Mouse (Mus musculus) heart, embryonic 10.5 days (tissue): ENCODE data around the gene Ocln. TPM values are rescaled to one million over a fixed set of nuclear protein-coding genes. Genes with fewer than 3 reads are reported as not detected.

Source experiments
- DNase-seq: peaks from one replicate; pipeline ENCODE4 v3.0.0-alpha.2; 2017; ENCODE audit warnings: low spot score
- H3K27ac ChIP-seq: fragments of 300-500 bp; sonication (generic); 2 replicates; pipeline ENCODE4 v1.5.1; 2016; ENCODE audit warnings: mild to moderate bottlenecking
- H3K27me3 ChIP-seq: fragments of 300-500 bp; sonication (generic); 2 replicates; pipeline ENCODE4 v1.6.1; 2016; ENCODE audit warnings: mild to moderate bottlenecking; ENCODE audit not compliant: poor library complexity, insufficient read depth, severe bottlenecking
- H3K36me3 ChIP-seq: fragments of 300-500 bp; sonication (generic); 2 replicates; pipeline ENCODE4 v1.6.1; 2016; ENCODE audit warnings: mild to moderate bottlenecking, moderate library complexity
- H3K4me1 ChIP-seq: fragments of 300-500 bp; sonication (generic); 2 replicates; pipeline ENCODE4 v1.6.1; 2016; ENCODE audit warnings: mild to moderate bottlenecking
- H3K4me3 ChIP-seq: fragments of 300-500 bp; sonication (generic); 2 replicates; pipeline ENCODE4 v1.5.1; 2016; ENCODE audit warnings: mild to moderate bottlenecking, moderate library complexity
- H3K9me3 ChIP-seq: fragments of 300-500 bp; sonication (generic); 2 replicates; pipeline ENCODE4 v1.6.1; 2016; ENCODE audit warnings: mild to moderate bottlenecking, moderate library complexity
- WGBS: fragments of 180-500 bp; shearing (Covaris S2); methylation state at CpG from one replicate; pipeline ENCODE4 v1.1.7; 2016; 5-methylcytosine and 5-hydroxymethylcytosine counted together
- polyA plus RNA-seq: library from polyadenylated mRNA; unstranded; fragments of >200 nt; fragmentation: Nextera tagmentation; extraction: Ambion mirVana; gene quantifications from 2 replicates; pipeline ENCODE4 v1.2.1, GENCODE M21; 2016

Ocln gene
- polyA plus RNA-seq, 1 experiment from 2014 or later, result 4.8 TPM

- no peak for DNase-seq
- H3K4me1 ChIP-seq, result no peaks in the 10 kb centered on the region
- no peaks in the 10 kb centered on the region for H3K36me3 ChIP-seq
- 86% methylated on average over 1 of the region's 1 CpGs for WGBS
- H3K9me3 ChIP-seq, result no peaks in the 10 kb centered on the region
- H3K4me3 ChIP-seq, result no peak overlapping the region
- no peak overlapping the region for H3K27ac ChIP-seq
- no peaks in the 10 kb centered on the region for H3K27me3 ChIP-seq
These were observed 103.0 kb downstream of the Ocln start for GRCm38 (mm10) chr13:100449495-100449894.

Other genes with a start within 250 kb of the Ocln start
- 0.18 TPM in 1 of 2 replicates, not detected in the other for gene Naip6, start 235.0 kb downstream of the Ocln start, polyA plus RNA-seq
- not detected in 2 replicates for gene Naip1, start 99.8 kb downstream of the Ocln start, polyA plus RNA-seq
- gene Gtf2h2, start 60.1 kb downstream of the Ocln start, polyA plus RNA-seq, result 58.9 and 73.5 TPM in 2 replicates
- gene Marveld2, start 64.3 kb upstream of the Ocln start, polyA plus RNA-seq, result 3.7 and 5.3 TPM in 2 replicates
- gene Ak6, start 98.3 kb upstream of the Ocln start, polyA plus RNA-seq, result 271 and 304 TPM in 2 replicates
- 24.1 and 25.6 TPM in 2 replicates for gene Rad17, start 98.3 kb upstream of the Ocln start, polyA plus RNA-seq
- 12.4 and 12.8 TPM in 2 replicates for gene Taf9, start 98.9 kb upstream of the Ocln start, polyA plus RNA-seq
- 4.2 and 5.8 TPM in 2 replicates for gene Ccdc125, start 117.0 kb upstream of the Ocln start, polyA plus RNA-seq
- 86.2 and 106 TPM in 2 replicates for gene Cdk7, start 178.2 kb upstream of the Ocln start, polyA plus RNA-seq
- gene Mrps36, start 191.9 kb upstream of the Ocln start, polyA plus RNA-seq, result 202 and 238 TPM in 2 replicates
- gene Cenph, start 223.2 kb upstream of the Ocln start, polyA plus RNA-seq, result 28.9 and 38.1 TPM in 2 replicates
- gene Ccnb1, start 233.9 kb upstream of the Ocln start, polyA plus RNA-seq, result 295 and 306 TPM in 2 replicates